Mouse (Mus musculus): ENCODE measurements around the gene Gm14393.
"Not testable (repeated sequence)": the region's sequence is repeated elsewhere in the genome, so short reads cannot be mapped to it uniquely, and the experiment has no call there.

DNA sequence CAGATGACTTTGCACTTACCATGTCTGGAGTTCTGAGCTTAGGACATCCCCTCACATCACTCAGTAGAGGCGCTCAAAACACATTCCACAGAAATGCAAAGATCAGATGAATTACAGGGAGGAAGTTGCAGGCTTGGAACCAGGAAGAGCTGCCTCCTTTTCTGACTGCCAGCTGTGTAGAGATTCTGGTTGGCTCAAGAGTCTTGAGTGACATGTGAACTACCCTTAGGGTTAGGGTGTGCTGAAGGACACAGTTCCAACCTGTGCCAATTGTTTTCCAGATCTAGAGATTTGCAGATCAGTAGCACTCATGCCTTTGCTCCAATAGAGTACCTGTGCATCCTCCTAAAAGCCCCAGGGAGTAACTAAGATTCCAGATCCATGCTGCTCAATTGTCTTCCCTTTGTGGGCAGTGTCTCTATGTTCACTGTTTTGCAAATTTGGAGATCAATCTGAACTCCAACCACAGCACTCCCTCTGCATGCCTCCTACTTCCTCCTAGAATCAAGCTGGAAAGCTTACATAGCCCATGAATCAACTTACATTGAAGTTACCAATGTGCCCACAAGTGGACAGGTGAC is at the start of gene Gm14393:
- not testable (repeated sequence) for TF ChIP-seq CTCF (IDR thresholded peaks at IDR 0.05; ENCODE audit: low read depth); EP300 (optimal IDR thresholded peaks at IDR 0.05)

Measured in stomach, postnatal 0 days (tissue).